Mouse (Mus musculus): Measurements from ENCODE around the gene Ankfn1.

GRCm38 (mm10) chr11:89419863-89420262 lies 357.6 kb downstream of the Ankfn1 start:
- no peak for TF ChIP-seq POLR2A (IDR thresholded peaks at IDR 0.05; ENCODE audit: borderline replicate concordance, extremely low read depth, low read depth, low read length)
- TF ChIP-seq CTCF (IDR thresholded peaks at IDR 0.05; ENCODE audit: insufficient read depth, low read length), result no peak
